Mouse (Mus musculus): Measurements from ENCODE around the gene 2210016F16Rik.

DNA sequence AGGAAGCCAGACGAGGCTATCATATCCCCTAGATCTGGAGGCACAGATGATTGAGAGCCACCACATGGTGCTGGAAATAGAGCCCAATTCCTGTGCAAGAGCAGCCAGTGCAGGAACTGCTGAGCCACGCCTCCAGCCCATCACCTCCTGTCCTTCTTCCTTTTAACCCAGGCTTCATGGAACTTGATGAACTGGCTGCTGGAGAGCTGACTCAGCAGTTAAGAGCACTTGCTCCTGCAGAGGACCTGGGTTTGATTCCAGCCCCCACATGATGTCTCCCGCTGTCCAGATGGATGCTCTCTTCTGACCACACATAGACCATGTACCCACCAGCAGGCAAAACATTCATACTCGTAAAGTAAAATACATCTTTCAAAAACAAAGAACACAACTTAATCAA is 16.2 kb downstream of the 2210016F16Rik start:
- TF ChIP-seq USF1 (IDR thresholded peaks at IDR 0.05; ENCODE audit: low read depth) (no peak), MYOG (IDR thresholded peaks at IDR 0.05; ENCODE audit: control insufficient read depth, extremely low read depth, insufficient read length) (no peak), CTCF (IDR thresholded peaks at IDR 0.05; ENCODE audit: control insufficient read depth, insufficient read depth, insufficient read length) (no peak), MYOD1 (IDR thresholded peaks at IDR 0.05; ENCODE audit: control insufficient read depth, insufficient read length, low read depth) (no peak), MAX (IDR thresholded peaks at IDR 0.05) (no peak), CEBPB (IDR thresholded peaks at IDR 0.05; ENCODE audit: low read depth) (no peak)
